Mouse (Mus musculus): ENCODE measurements around the gene Tunar. TPM values are rescaled to one million over a fixed set of nuclear protein-coding genes. Genes with fewer than 3 reads are reported as not detected.

Gene Tunar
- total RNA-seq, 2 experiments from 2014 or later: not detected

GRCm38 (mm10) chr12:105382733-105383132, 49.1 kb downstream of the Tunar start:
- ATAC-seq (replicated peaks; ENCODE audit: low FRiP score, poor library complexity, severe bottlenecking): no peak

GRCm38 (mm10) chr12:105394671-105395070, 61.0 kb downstream of the Tunar start:
- ATAC-seq (replicated peaks; ENCODE audit: low FRiP score, poor library complexity, severe bottlenecking): no peak

GRCm38 (mm10) chr12:105398172-105398571, 64.5 kb downstream of the Tunar start:
- ATAC-seq (replicated peaks; ENCODE audit: low FRiP score, poor library complexity, severe bottlenecking): no peak

- no peak for ATAC-seq (replicated peaks; ENCODE audit: low FRiP score, poor library complexity, severe bottlenecking)
Measured at GRCm38 (mm10) chr12:105403742-105404141, 70.1 kb downstream of the Tunar start.

GRCm38 (mm10) chr12:105406008-105406407, 72.3 kb downstream of the Tunar start:
- no peak for ATAC-seq (replicated peaks; ENCODE audit: low FRiP score, poor library complexity, severe bottlenecking)

GRCm38 (mm10) chr12:105413909-105414308, 80.2 kb downstream of the Tunar start:
- ATAC-seq (replicated peaks; ENCODE audit: low FRiP score, poor library complexity, severe bottlenecking): no peak

GRCm38 (mm10) chr12:105420476-105420875, 86.8 kb downstream of the Tunar start:
- no peak for ATAC-seq (replicated peaks; ENCODE audit: low FRiP score, poor library complexity, severe bottlenecking)

- no peak for ATAC-seq (replicated peaks; ENCODE audit: low FRiP score, poor library complexity, severe bottlenecking)
Measured at GRCm38 (mm10) chr12:105426541-105426940, 92.9 kb downstream of the Tunar start.

- no peak for ATAC-seq (replicated peaks; ENCODE audit: low FRiP score, poor library complexity, severe bottlenecking)
Measured at GRCm38 (mm10) chr12:105427039-105427757, 93.5 kb downstream of the Tunar start.

- ATAC-seq (replicated peaks; ENCODE audit: low FRiP score, poor library complexity, severe bottlenecking): no peak
Measured at GRCm38 (mm10) chr12:105431872-105432271, 98.2 kb downstream of the Tunar start.

- no peak for ATAC-seq (replicated peaks; ENCODE audit: low FRiP score, poor library complexity, severe bottlenecking)
Measured at GRCm38 (mm10) chr12:105432807-105433206, 99.1 kb downstream of the Tunar start.

Other genes starting within 250 kb of the Tunar start
- gene Tcl1b2, start 187.9 kb upstream of the Tunar start, total RNA-seq (2015; ENCODE audit: low replicate concordance): not detected in 2 replicates
- 0.51 and 4.5 TPM in 2 replicates for gene Tcl1b2, start 187.9 kb upstream of the Tunar start, total RNA-seq (2017; ENCODE audit: low replicate concordance)
- not detected in 2 replicates for gene Tcl1b1, start 174.2 kb upstream of the Tunar start, total RNA-seq (2015; ENCODE audit: low replicate concordance)
- not detected in 2 replicates for gene Tcl1b1, start 174.2 kb upstream of the Tunar start, total RNA-seq (2017; ENCODE audit: low replicate concordance)
- not detected in 2 replicates for gene Tcl1b5, start 157.5 kb upstream of the Tunar start, total RNA-seq (2015; ENCODE audit: low replicate concordance)
- gene Tcl1b5, start 157.5 kb upstream of the Tunar start, total RNA-seq (2017; ENCODE audit: low replicate concordance): not detected in 2 replicates
- not detected in 2 replicates for gene Tcl1b3, start 142.8 kb upstream of the Tunar start, total RNA-seq (2015; ENCODE audit: low replicate concordance)
- not detected in 2 replicates for gene Tcl1b3, start 142.8 kb upstream of the Tunar start, total RNA-seq (2017; ENCODE audit: low replicate concordance)
- not detected in 2 replicates for gene Tcl1b4, start 131.9 kb upstream of the Tunar start, total RNA-seq (2015; ENCODE audit: low replicate concordance)
- gene Tcl1b4, start 131.9 kb upstream of the Tunar start, total RNA-seq (2017; ENCODE audit: low replicate concordance): not detected in 2 replicates
- not detected in 2 replicates for gene Tcl1, start 111.1 kb upstream of the Tunar start, total RNA-seq (2015; ENCODE audit: low replicate concordance)
- not detected in 2 replicates for gene Tcl1, start 111.1 kb upstream of the Tunar start, total RNA-seq (2017; ENCODE audit: low replicate concordance)
- gene D430019H16Rik, start 120.0 kb downstream of the Tunar start, total RNA-seq (2015; ENCODE audit: low replicate concordance): not detected in 2 replicates
- not detected in 2 replicates for gene D430019H16Rik, start 120.0 kb downstream of the Tunar start, total RNA-seq (2017; ENCODE audit: low replicate concordance)
- gene Bdkrb2, start 229.4 kb downstream of the Tunar start, total RNA-seq (2015; ENCODE audit: low replicate concordance): not detected in 2 replicates
- not detected in 2 replicates for gene Bdkrb2, start 229.4 kb downstream of the Tunar start, total RNA-seq (2017; ENCODE audit: low replicate concordance)